Mouse (Mus musculus) brain, embryonic 14.5 days (tissue): ENCODE results near the gene Hddc3.

Experiments
- CTCF ChIP-seq: fragments of 200-500 bp; IDR thresholded peaks from 2 replicates; pipeline ENCODE4 v1.5.1; 2012; ENCODE audit warnings: inconsistent platforms, mild to moderate bottlenecking, moderate library complexity, borderline replicate concordance; ENCODE audit not compliant: insufficient read depth, insufficient read length; ENCODE audit errors: extremely low read depth
- POLR2A ChIP-seq: fragments of 200-500 bp; IDR thresholded peaks from 2 replicates; pipeline ENCODE4 v1.6.1; 2012; ENCODE audit warnings: mild to moderate bottlenecking, inconsistent platforms, borderline replicate concordance; ENCODE audit not compliant: poor library complexity, insufficient read depth, insufficient read length, severe bottlenecking; ENCODE audit errors: extremely low read depth

GRCm38 (mm10) chr7:80371041-80371751 lies 28.3 kb downstream of the Hddc3 start, which contains the start of gene Man2a2:
- TF ChIP-seq CTCF (peak; percentile 72), POLR2A (peak; percentile 79)
